11 mouse cellular contexts compared by ENCODE assay signal in genomic region chr1:60196813-60197212, GRCm38 (mm10). TPM values are rescaled to one million over a fixed set of nuclear protein-coding genes. Genes with fewer than 3 reads are reported as not detected.
A peak's percentile ranks its signal among the peaks of the same experiment; 100 is the strongest.
DNase-seq lines count a peak whose midpoint lies in the region; TF ChIP-seq lines count a peak whose summit lies in the region.
"Had no signal": no experiment of that assay in that cellular context is flagged by ENCODE, and none has a peak within 500 bp of the region (broad histone marks: within the 10 kb centered on the region; RNA-seq: fewer than 3 reads in every experiment).

No protein-coding gene starts in this region.

- peak; percentile 17 for DNase-seq in adrenal gland, postnatal 14 days
- no peak for DNase-seq in adrenal gland, postnatal 25 days
- no peak for DNase-seq in layer of hippocampus, adult 2 months (ENCODE audit: low spot score in 2 of 2)
- DNase-seq in layer of hippocampus, adult 11-12 months (ENCODE audit: low spot score), result no peak
- peak; percentile 27 for DNase-seq in thymus, postnatal 14 days
- no peak for DNase-seq in thymus, adult 18-20 months
- peak; percentile 57 for DNase-seq in thymus, postnatal 4 days
- no peak for DNase-seq in ovary, postnatal 14 days (ENCODE audit: low spot score)

- no peak overlapping the region for H3K27ac ChIP-seq in layer of hippocampus, adult 2 months
- H3K27ac ChIP-seq: heart, embryonic 10.5 days; limb, embryonic 10.5 days; macrophage had no signal

- H3K4me3 ChIP-seq in layer of hippocampus, adult 2 months, result no peak overlapping the region
- H3K4me3 ChIP-seq: heart, embryonic 10.5 days; limb, embryonic 10.5 days had no signal

- TF ChIP-seq CTCF in layer of hippocampus, adult 2 months (conservative IDR thresholded peaks at IDR 0.05), result peak; percentile 66

RNA-seq across cellular contexts. Expression of gene Nbeal1, which starts 16.4 kb away (rescaled TPM):
- total RNA-seq in adrenal gland, postnatal 14 days (2021), result 45.8 and 47.7 TPM in 2 replicates
- 73.8 and 77.7 TPM in 2 replicates for total RNA-seq in adrenal gland, postnatal 25 days (2021)
- 10 to 100 TPM; 20.4 to 24.3 TPM for total RNA-seq in layer of hippocampus, adult 2 months (2021)

Comparison
In these comparisons a context has a peak if more than half of its experiments do, and no peak if none do; other contexts are left out.
1. DNase-seq: peak in adrenal gland, postnatal 14 days (single experiment), thymus, postnatal 14 days (single experiment) and thymus, postnatal 4 days (single experiment); none in adrenal gland, postnatal 25 days (single experiment), layer of hippocampus, adult 2 months (0 of 2), layer of hippocampus, adult 11-12 months (single experiment), thymus, adult 18-20 months (0 of 2) and ovary, postnatal 14 days (single experiment).